Mouse (Mus musculus) embryo, embryonic 10 days (tissue): ENCODE results near the gene Ypel2.

Experiments
- DNase-seq: peaks from one replicate; pipeline ENCODE4 v3.0.0-alpha.2; 2015; ENCODE audit warnings: low spot score

The Ypel2 gene

DNA sequence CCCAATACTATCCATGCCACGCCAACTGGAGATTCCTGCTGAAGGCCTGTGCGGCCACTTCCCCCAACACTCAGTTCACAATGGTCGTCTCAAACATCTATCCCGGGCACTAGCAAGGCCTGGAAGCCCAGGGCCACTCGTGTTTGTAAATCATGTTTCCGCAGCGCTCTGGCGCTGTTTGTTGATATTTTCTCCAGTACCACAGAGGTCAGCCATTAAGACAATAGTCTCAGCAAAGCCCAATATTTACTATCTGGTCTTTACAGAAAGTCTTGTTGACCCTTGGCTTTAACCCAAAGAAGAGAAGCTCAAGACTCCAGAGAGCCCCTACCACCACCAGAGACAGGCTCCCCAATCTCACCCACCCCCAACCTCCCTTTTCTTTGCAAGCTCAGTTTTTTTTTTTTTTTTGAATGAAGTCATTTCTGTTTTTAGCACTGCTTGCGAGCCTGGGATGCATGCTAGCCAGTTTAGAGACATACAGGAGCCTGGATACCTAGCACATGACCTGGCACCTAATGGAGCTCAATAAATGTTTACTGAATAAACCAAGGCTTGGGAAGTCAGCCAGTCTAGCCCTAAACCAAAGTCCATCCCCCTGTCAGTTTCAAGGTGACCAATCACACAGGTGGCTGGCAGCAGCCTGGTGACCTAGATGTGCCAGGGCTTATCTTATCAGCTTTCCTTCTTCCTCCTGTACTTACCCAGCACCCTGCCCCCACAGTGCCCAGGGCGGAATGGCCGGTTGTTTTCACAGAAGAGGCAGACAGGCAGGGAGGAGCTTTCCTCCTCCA is 31.8 kb downstream of the Ypel2 start:
- no peak for DNase-seq

DNA sequence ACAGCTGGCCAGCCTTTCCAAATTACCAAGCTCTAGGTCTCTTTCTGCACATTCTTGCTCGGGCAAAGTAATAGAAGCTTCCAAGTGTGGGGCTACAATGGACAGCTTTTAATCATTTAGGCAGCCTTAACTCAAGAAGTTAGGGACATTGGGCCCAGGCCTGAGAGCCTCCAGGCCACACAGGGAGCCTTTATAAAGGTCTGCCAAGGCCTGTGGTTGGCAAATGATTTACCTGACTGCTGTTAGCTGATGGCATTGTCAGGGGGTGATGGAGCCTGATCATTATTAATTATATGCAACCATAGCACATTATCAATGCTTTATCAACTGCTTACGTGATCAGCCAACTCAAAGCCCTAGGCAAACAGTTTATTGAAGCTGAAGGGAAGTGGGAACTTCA is 33.2 kb downstream of the Ypel2 start:
- DNase-seq, result no peak

DNA sequence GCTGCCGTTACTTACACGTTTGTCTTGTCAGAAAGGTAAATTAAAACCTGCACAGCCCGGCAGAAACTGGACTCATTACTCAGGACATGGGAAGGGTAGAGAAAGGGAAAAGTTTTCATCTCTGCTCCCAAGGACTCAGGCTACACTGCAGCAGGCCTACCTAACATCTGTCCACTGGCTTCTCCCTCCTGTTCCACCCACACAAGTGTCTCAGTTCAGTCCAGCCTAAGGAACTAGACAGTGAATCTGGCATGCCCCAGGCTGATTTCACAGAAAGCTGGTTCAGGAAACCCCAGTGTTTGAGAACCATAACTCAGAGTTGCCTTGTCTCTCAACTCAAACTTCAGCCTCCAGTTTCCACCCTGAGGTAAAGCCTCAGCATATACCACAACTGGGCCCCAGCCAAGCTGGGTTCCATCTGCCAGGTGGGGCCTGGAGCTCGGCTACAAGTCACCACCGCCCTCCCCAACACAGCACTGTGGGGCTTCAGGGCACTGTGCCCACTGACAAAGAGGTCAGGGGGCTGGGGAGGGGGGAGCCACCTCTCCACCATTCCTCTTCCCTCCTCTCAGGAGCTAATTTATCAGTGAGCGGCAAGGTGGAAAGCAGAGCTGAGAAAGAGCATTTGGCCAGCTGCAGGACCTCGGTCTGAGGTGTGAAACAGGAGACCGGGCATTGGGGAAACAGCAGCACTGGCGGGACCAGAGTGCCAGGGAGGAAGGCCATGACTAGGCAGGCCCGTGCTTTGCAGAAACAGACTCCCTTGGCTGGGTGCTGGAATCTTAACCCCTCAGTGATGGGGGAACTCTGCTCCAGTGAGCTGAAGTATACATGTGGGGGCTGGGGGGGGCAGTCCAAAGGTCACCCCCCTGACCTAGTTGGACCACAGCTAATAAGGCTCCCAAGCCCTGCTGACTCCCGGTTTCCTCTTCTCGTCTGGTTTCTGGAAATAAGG is 34.5 kb downstream of the Ypel2 start:
- no peak for DNase-seq

DNA sequence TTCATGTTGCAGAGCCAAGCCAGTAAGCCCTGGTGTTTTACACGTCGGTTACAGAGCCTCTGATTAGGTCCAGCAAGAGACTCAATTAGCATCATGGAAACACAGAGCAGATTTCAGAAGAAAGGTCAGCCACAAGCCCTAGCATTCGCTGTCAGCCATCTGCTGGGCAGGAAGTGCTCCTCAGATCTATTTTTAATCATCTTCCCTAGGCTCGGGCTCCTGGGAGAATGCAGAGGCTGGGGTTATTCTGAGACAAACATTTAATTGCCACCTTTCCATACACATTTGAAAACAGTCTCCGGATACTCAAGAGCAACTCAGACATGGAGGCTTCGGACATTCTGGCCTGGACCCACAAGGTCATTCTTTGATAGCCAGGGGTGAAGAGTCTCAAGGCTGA is 35.3 kb downstream of the Ypel2 start:
- DNase-seq, result no peak

DNA sequence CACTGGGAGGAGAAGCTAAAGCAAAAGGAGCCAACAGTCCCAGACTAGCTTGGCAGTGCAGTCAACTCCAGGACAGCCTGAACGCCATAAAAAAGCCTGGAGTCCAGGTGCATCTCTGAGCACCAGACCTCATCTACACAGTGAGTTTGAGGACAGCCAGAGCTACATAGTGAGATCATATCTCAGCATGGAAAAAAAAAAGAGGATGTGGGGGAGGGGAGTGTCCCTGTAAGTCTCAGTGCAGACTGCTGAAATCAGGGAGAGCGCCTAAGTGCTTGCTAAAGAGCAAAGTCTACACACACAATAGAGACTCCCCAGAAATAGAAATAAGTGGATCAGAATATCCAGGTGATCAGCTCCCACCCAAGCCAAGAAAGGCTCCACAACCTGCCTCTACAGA is 37.1 kb downstream of the Ypel2 start:
- DNase-seq, result no peak

DNA sequence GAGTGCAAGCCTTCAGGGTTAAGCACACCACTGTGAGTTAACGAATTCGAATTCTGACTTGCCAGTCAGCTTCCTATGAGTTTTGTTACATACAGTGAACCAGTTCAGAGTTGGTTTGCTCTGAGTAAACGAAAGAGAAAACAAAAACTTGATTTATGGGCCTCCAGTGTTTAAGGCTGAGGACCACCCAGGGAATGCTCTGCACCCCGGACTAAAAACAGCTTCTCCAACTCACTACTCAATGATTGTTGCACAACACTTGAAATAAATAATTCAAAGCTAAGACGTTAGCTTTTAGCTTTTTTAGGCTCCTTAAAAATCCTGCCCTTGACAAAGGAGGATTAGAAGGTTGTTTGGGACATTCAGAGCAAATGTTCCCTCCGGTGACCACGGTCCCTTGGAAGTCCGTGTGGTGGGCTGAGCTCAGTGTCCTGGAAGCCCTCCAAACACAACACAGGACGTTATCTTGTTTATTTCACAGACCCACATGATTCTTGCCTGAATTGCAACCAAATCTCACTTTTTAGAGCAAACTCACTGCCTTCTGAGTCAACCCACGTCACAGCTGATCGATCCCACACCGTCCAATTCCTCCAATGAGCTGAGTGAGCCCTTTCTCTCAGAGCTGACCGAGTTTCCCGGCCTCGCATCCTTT is 38.8 kb downstream of the Ypel2 start:
- no peak for DNase-seq

DNA sequence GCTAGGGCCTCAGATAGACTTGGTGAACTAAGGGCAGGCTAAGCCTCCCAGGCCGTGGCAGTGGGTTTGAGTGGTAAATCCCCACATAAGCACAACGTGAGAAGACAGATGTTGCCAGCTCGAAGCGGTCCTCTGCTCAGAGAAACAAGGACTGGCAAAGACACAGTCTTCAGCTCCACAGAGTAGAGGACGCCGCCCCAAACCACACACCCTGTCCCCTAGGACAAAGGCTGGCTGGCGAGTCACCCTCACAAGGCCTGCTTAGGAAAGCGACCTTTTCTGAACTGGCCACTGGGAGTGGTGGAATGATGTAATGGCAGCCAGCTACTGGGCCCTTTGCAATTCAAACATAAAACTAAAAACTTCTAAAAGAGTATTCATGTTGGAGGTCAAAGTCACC is 40.4 kb downstream of the Ypel2 start:
- no peak for DNase-seq

DNA sequence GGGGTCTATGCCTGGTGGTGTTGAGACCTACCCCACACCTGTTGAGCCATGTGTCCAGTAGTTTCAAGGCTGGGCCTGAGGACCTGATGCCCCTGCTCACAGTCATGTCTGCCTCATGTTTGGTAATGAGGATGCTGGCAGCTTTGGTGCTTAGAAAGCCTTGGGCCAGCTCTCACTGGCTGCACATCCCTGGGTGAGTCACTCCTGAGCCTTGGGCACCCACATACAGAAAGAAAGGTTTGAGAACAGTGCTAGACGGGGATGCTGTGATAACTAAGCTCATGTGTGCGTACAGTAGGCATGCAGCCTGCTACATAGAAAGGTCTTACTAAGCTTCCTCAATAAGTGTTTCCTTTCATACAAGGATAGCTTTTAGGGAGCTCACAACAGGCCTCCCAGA is 40.8 kb downstream of the Ypel2 start:
- DNase-seq, result no peak

DNA sequence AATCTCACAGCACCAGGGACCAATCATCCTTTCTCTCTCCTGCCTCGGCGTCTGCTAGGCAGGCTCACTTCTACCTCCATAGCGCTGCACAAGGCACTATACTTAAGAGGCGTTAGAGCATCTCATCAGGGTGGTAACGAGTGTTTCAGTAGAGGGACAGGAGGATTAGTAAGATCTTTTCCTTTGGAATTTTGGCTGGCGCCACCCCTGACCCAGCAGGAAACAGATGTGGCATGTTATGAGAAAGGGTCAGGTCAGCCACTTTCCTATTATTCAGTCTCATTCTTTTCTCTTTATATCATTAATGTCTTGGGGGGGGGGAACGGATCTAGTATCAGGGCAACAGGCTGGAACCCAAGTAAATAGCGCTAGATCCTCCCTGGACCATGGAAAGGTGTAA is 41.8 kb downstream of the Ypel2 start:
- DNase-seq, result no peak

DNA sequence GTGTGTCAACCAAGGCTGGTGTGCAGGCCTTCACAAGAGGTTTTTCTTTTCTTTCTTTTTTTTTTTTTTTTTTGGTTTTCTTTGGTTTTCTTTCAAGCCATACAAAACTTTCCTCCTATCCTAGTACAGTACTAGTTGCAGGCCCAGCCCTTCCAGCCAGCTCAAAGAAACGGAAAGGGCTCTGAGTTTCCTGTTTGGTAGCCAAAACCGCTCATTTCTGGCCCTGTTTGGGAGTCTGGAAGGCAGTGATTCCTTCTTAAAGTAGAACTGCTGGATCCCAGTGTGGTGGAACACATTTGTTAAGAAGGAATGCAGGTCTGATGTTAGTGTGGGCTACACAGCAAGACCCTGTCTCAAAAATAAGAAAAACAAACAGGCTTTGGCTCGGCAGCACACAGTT is 43.0 kb downstream of the Ypel2 start:
- DNase-seq, result no peak

DNA sequence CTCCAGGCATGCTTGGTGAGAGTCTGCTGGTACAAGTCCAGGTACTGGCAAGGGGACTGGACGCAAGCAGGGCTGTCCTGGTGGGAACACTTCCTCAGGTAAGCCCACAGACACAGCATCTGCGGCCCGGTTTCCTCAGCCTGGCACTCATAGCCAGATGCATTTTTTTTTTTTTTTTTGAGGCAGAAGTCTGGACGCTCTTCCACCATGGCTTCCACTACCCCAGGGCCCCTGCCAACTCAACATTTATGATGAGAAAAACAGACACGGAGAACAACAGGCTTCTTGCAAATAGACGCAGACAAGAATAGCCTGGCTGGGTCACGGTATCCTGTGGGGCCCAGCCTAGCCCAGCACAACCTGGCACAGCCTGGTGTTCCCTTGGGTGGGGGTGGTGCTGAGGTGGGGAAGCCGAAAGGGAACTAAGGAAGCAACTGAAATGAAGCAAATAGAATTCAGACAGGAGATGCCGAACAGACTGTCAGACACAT is 43.5 kb downstream of the Ypel2 start:
- no peak for DNase-seq

DNA sequence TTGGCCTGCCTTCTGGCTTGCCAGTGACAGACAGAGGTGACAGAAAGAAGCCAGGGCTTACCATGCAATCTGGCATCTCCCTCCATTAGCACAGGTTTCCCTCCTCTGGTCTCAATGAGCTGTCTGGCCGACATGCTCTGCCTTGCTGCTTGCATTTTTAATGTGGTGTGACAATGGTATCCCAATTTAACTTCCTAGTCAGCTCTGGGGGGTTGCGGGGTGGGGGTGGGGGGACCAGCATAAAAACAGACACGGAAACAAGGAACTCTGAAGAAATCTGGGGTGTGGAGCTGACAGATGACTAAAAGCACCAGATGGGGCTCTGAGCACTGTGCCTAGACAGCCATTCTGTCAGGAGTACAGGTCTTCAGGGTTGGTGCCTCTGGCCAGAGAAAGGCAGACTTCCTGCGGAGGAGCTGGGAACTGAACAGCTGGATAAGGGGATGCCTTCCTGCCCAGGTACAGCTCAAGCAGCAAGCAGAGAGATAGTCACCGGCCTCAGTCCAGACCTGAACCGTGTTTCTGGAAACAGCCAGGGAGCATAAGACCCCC is 46.8 kb downstream of the Ypel2 start:
- no peak for DNase-seq

DNA sequence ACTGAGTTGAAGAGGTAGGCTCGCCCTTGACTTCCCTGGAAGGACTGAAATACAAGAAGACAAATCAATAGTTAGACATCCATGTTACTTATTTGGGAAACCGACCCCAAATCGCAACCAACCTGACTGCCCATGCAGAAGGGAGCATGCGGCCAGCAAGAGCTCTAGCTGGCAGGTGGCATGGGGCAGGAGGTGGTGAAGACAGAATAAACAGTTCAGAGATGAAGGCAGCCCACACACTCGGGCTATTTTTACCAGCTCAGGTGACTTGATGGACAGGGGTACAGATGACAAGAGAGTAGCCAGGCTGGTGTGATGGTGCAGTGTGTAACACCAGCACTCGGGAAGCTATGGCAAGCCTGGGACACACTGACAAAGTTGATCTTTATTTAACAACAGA is 47.6 kb downstream of the Ypel2 start:
- no peak for DNase-seq

DNA sequence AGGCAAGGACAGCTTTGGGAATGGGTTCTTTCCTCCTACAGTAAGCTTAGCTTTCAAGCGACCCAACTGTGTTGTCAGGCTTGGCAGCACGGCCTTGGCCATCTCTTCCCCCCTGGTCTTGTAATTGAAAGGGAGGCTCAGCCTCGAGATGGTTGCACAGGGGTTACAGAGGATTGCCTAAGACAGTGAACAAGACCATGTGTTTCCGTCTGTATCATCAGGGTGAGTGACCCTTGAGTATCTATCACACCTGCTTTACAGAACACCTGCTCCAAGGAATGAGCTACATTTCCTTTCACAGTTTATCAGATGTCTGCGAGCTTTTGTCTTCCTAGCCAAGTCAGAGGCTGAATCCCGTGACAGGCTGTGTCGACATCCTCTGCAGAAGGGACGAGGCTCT is 48.4 kb downstream of the Ypel2 start:
- DNase-seq, result no peak

DNA sequence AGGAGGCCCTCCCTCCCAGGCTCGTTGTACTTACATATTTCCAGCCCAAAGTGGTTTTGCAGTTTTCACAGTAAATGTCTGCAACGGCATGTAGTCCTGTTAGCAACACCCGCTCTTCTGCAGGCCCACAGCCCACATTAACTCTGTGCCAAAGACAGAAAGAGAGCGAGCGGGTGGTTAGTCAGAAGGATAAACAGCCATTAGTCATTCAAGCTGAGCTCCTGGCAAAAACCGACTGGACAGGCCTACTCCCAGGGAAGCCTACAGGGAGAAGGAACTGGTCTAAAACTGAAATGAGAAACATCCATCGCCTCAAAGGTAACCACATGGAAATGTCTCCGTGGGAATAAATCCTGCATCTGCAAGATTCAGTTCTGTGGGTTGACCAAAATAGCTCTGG is 49.0 kb downstream of the Ypel2 start:
- DNase-seq, result no peak

DNA sequence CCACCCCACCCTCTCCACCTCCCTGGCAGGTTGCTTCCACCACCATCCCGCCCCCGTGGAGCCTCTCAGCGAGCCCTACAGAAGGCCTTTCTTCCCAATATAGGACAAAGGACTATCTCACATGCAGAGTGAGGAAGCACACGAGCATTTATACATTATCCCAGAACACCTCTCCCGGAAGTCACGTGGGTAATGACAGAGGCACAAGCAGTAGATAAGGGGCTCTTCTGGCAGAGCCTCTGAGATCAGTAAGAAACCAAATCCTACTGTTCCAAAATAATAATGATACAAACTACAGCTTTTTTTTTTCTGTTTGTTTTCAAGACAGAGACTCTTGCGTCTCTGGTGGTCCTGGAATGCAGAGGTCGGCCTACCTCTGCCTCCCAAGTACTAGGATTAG is 51.6 kb downstream of the Ypel2 start:
- DNase-seq, result no peak

DNA sequence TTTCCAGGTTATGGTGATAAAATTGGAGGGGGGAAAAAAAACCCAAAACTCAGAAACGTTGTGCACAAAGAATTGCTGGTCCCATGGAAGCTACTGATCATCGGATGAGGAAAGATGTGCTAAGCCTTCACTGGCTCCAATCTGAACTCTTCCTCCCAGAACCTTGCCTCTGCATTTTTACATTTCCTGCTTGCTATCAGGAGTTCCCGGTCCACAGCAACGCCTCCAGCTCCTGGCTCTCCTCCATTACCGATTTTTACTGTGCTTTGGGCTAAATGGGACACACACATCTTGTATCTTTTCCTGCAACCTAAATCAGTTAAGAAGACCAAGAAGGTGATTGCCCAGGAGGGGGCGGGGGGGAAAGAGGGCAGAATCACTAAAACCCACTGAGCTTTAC is 54.0 kb downstream of the Ypel2 start:
- no peak for DNase-seq

DNA sequence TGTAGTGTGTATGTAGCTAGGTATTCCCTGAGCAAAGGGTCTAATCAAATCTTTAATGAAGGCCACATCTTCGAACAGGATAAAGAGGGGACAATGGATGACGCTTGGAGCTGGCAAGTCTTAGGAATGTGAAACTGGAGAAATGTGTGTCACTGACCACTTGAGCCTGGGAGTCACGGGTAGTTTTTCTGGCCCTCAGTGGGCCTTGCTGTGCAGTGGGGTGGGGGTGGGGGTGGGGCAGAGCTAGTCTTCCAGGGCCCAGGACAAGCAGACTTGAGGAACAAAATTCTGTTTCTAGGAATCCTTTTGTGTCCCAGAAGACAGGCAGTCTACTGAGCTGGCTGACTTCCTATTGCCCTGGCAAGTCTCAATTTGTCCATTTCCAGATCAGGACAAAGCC is 55.0 kb downstream of the Ypel2 start:
- no peak for DNase-seq

DNA sequence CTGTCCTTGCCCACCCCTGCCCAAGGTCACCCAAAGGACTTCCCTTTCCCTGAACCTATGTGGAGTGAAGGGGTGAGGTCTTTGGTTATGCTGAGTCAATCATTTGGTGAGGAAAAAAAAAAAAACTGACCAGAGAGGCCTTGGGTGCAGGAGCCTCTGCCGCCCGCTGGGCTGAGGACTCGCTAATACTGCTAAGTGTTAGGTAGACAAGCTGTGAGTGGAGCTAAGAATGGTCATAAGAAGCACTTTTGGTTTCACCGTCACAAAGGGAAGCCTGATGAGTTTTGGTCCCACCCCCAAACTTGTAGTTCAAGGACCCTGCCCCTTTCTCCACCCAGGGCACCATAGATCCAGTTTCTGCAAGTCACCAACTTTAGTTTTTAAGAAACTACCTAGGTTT is 55.4 kb downstream of the Ypel2 start:
- no peak for DNase-seq

DNA sequence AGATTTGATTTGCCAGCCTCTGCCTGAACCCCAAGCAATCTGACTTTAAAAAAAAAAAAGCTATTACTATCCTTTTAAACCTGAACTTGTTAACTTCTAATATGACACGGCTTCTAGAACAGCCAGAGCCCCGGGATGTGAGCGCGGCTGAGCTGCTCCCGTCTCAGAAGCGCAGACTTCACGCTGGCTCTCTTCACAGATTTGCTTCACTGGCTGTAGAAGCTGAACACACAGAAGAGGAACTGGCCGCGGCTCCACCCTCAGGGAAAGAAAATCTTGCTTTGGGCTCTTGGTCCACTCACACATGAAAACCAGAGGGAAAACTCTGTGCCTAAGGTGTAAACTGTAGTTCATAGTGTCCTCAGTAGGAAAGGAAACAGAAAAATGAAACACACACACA is 56.6 kb downstream of the Ypel2 start:
- no peak for DNase-seq

DNA sequence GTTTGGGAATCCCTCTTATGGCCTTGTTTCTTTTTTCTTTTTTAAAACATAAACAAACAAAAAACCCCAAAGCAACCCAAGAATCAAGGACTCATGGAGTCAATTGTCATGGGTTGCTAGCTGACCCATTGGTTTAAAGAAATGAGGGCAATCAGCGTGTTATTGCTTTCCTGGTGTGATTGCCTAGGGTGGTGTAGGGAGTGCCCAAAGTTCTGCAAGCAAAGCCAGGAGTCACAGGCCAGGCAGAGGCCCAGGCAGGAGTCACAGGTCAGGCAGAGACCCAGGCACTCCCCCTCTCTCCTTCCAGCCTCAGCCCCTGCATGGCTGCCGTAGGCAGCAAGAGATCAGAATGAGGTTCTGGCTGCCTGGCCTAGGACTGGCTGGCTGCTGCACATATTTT is 58.6 kb downstream of the Ypel2 start:
- DNase-seq, result no peak

DNA sequence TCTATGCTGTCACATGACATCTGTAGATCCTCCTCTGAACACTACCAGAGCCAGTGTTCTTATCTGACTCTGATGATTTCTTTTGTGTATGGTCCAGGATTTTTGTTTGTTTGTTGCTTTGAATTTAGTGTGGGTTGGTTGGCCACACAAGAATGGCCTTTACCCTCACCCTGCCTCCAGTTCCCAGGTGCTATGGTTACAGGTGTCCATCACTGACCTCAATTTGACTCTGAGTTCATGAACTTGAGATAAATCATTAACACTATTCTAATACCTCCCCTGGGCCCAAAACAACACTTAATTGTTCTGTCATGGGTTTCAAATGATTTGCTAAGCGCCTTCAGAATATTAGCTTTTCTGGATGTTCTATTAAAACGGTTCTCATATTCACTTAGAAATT is 61.3 kb downstream of the Ypel2 start:
- no peak for DNase-seq
